Mouse (Mus musculus) heart, adult 8-10 months (tissue): ENCODE measurements at regions not wholly inside any gene's neighbourhood (a gene's known extent, or its start where the extent isn't known, plus 50 kb on each side); places are given as distances from the start of the nearest gene placed in this dataset.

ENCODE experiments used
- DNase-seq: peaks from one replicate; pipeline ENCODE4 v3.0.0; 2022; ENCODE audit warnings: low spot score

- DNase-seq: no peak
These were observed 83.5 kb upstream of the Spin1 start for GRCm38 (mm10) chr13:51016956-51017703.

DNA sequence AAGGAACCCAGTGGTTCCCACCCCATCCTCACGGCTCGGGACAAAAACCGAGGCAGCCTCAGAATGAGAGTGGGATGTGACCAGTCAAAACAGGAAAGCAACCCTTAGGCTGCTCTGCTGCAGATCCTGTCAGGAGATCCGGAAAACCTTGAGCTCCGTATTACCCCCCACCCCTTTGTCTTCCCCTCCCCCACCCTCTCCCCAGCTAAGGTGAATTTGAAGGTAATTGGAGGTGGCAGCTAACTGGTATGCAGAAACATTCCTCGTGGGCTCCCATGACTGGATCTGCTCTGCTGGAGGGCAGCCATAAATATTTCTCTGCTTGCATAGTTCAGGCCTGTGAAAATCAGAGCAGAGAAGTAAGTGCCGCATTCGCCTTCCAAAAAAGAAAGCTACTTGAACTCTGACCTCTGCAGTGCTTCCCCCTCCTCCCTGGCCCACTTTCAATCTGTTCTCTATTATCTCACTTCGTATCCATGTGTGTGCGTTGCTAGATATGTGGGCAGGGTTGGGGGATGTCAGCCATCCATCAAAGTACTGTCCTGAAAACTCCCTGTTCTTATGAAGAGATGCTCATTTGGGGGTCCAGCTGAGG is 82.9 kb upstream of the Spin1 start:
- peak; percentile 28 for DNase-seq

DNA sequence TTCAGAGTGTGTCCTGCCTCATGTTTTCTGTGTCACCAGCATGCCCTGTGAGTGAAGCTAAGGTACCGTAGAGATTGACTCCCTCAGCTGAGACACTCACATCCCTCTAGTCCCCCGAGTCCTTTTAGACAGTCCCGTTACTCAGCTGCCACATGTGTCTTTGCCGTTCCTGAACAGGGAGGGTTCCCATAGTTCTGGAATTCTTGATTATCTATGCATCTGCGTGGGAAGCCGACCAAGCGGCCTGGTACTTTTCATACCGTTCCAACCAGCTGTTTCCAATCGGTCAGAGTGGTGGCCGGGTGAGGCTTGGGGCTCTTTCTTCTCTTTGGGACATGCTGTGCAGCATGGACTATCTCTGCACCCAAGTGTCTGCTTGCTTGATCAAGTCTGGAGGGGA is 82.3 kb upstream of the Spin1 start:
- DNase-seq: no peak

DNA sequence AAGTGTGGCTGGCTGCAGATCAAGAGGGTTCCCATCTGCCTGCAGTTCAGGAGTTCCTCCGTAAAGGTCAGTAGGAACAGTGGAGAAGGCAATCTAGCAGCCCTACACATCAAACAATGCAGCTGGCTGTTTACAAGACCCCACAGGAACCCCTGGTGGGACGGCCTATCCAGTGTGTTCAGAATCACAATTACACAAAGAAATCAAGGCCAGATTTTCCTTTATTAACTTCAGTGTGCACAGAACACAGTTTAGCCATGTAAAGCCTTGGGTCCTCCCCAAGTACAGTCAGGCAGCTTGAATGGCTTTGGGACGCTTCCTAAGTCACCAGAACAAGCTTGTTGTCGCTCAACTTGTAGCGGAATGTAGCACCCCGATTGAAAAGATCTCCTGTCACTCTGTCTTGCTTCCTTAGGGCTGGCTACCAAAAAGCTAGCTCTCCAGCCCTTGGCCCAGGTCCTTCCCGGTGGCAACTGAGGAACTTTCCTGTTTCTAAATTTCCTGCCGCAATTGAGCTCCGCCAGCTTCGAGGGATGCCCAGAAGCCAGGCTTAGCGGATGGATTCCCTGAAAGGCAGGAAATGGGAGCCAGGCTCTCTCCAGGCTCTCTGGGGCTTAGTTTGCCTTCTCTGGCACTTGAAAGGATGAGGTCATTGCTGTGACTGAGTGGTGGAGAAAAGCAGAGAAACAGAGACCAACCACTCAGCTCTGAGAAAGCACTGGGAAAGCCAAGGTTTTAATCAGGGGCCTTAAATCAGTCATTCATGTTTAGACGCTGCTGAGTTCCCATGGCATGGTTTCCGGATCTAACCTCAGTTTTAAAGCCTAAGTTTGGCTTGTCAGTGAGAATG is 78.1 kb upstream of the Spin1 start:
- DNase-seq: peak; percentile 26

DNA sequence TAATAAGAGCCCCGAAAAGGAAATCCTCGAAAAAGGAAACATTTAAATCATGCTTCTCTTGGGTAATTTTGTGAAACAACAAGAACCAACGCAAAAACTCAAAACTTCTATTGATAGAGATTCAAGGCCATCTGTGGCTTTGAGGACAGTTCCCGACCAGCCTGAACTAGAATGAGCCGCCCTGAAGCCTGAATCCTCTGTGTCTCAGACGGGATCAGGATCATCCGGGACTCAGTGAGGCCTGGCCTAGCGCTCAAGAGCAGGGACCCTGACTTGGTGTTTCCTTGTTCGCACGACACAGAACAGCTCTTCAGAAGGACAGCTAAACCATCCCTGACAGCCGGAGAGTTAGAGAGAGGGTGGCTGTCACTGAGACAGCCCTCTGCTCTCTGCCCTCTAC is 77.4 kb upstream of the Spin1 start:
- DNase-seq: no peak

- DNase-seq: no peak
These were observed 74.3 kb upstream of the Spin1 start for GRCm38 (mm10) chr13:51026311-51026918.

DNA sequence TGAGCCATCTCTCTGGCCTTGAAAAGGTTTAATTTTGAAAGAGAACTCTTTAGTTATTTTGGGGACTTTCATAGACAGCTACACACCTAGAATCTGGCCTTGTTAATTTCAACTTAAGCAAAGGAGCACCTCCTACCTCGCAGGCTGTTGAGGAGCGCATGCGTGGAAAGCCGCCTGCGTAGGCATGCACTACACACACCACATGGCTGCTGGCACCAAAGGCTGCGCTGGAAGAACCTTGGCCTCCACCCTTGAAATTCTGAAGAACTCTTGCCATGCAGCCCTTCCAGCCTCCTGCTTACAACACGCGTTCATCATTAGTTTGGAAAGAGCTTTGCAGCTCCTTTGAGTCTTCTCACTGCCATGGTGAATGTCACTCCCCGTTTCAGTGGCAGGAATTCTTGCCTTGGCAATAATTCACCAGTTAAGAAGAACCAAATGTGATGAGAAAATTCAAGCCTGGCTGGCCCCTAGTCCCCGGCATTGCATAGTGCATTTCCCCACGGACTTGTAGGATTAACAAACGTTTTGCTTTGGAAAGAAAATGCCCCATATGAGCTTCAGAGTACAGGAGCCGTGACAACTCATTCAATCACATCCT is 62.7 kb upstream of the Spin1 start:
- DNase-seq: peak; percentile 16

- no peak for DNase-seq
These were observed 61.7 kb upstream of the Spin1 start for GRCm38 (mm10) chr13:51038955-51039354.

GRCm38 (mm10) chr13:51041121-51041520 is 59.6 kb upstream of the Spin1 start:
- DNase-seq: no peak

DNA sequence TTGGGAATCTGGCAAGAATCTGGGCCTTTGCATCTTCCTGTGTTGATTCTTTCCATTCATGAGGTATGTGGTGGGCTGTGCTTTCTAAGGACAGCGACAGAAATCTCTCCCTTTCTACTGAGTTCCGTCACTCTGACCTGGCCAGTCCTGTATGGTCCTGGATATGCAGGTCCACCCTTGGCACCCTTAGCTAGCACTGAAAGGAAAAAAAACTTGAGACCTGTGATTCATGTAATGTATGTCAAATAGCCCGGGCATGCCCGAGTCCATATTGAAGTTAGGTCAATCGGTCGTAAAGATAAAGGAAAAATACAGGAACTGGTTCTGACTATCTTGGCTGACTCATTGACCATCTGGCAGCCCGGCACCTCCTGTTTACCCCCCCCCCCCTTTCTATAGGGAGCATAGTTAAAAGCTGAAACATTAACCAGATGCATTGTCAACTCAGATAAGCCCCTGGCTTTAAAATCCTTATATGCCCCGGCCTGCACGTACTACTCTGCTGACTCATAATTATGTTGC is 57.7 kb upstream of the Spin1 start:
- DNase-seq: no peak
